Mouse (Mus musculus) C2C12 (cell line): ENCODE data around the gene Slco2a1.

Source experiments
- CEBPB ChIP-seq: IDR thresholded peaks from one replicate; pipeline ENCODE4 v1.6.1; 2011; ENCODE audit warnings: low read depth, mild to moderate bottlenecking, control low read depth, moderate library complexity
- CTCF ChIP-seq: IDR thresholded peaks from one replicate; pipeline ENCODE4 v1.5.1; 2011; ENCODE audit not compliant: control insufficient read depth, insufficient read depth, insufficient read length
- MYOD1 ChIP-seq: IDR thresholded peaks from one replicate; pipeline ENCODE4 v1.6.1; 2011; ENCODE audit warnings: low read depth; ENCODE audit not compliant: control insufficient read depth, insufficient read length
- USF1 ChIP-seq: IDR thresholded peaks from one replicate; pipeline ENCODE4 v1.6.1; 2011; ENCODE audit warnings: low read depth, mild to moderate bottlenecking, control low read depth, moderate library complexity

DNA sequence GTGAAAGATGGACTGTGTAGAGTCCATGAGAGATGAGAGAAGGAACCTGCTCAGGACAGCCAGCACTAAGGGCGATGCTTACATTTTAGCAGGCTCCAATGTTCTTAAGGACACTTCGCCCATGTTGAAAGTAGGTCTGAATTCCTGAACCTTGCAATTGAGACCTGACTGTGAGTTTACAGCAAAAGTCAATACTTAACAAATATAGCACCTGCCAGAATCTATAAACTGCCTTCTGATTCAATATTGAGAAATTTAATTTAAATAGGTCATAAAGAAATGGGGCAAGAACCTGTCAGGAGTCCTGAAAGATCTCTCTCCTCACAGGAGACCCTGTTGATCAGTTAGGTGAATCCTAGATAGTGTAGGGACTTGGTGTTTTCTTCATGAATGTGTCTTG is 12.6 kb upstream of the Slco2a1 start:
- TF ChIP-seq CTCF (no peak), CEBPB (no peak), USF1 (no peak), MYOD1 (no peak)
